Mouse (Mus musculus): ENCODE results near the gene Olfr1367.

DNA sequence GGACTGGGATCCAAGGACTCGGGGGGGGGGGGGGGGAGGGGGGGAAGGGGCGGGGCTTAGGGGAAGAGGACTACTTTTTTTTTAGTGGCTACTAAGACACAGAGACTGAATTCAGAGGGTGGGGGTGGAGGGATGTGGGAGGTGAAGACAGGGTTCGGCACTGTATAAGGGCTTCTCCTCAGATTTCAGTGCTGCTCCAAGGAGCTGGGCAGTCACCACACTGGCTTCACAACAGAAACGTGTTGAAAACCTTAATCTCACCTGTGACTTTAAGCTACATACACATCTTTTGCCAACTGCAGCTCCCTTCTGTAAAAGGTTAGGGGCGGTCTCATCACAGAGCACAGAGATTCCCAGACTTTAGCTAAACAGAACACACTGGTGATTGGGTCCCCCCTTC, 33.9 kb upstream of the Olfr1367 start:
- TF ChIP-seq CTCF (IDR thresholded peaks at IDR 0.05; ENCODE audit: borderline replicate concordance, extremely low read depth, insufficient read depth, insufficient read length) (no peak), POLR2A (IDR thresholded peaks at IDR 0.05; ENCODE audit: borderline replicate concordance, extremely low read depth, insufficient read depth, insufficient read length, poor library complexity, severe bottlenecking) (no peak)
